Mouse (Mus musculus): ENCODE data around the gene Pdcd5.

Pdcd5 gene

GRCm38 (mm10) chr7:35640072-35640471 lies 7.2 kb downstream of the Pdcd5 start:
- DNase-seq, result no peak

- DNase-seq, result no peak
Measured at GRCm38 (mm10) chr7:35636874-35637273, 10.4 kb downstream of the Pdcd5 start.

- no peak for DNase-seq
Measured at GRCm38 (mm10) chr7:35636229-35636628, 11.1 kb downstream of the Pdcd5 start.

GRCm38 (mm10) chr7:35628496-35628895 lies 18.8 kb downstream of the Pdcd5 start:
- DNase-seq, result no peak

- DNase-seq, result no peak
Measured at GRCm38 (mm10) chr7:35627371-35627770, 19.9 kb downstream of the Pdcd5 start.

- no peak for DNase-seq
Measured at GRCm38 (mm10) chr7:35626038-35626437, 21.3 kb downstream of the Pdcd5 start.

GRCm38 (mm10) chr7:35622626-35623025 lies 24.7 kb downstream of the Pdcd5 start:
- no peak for DNase-seq

- no peak for DNase-seq
Measured at GRCm38 (mm10) chr7:35617513-35617912, 29.8 kb downstream of the Pdcd5 start.

GRCm38 (mm10) chr7:35609245-35609644 lies 38.1 kb downstream of the Pdcd5 start:
- no peak for DNase-seq

- no peak for DNase-seq
Measured at GRCm38 (mm10) chr7:35606816-35607215, 40.5 kb downstream of the Pdcd5 start.

GRCm38 (mm10) chr7:35602766-35603165 lies 44.6 kb downstream of the Pdcd5 start:
- no peak for DNase-seq

- DNase-seq, result no peak
Measured at GRCm38 (mm10) chr7:35601106-35601505, 46.2 kb downstream of the Pdcd5 start.

GRCm38 (mm10) chr7:35600031-35600430 lies 47.3 kb downstream of the Pdcd5 start:
- no peak for DNase-seq

GRCm38 (mm10) chr7:35599492-35599891 lies 47.8 kb downstream of the Pdcd5 start:
- DNase-seq, result no peak

GRCm38 (mm10) chr7:35594311-35594710 lies 53.0 kb downstream of the Pdcd5 start:
- DNase-seq, result no peak

All from kidney, adult 11 months (tissue).